Mouse (Mus musculus): ENCODE data around the gene Lrrc28.

Gene Lrrc28

DNA sequence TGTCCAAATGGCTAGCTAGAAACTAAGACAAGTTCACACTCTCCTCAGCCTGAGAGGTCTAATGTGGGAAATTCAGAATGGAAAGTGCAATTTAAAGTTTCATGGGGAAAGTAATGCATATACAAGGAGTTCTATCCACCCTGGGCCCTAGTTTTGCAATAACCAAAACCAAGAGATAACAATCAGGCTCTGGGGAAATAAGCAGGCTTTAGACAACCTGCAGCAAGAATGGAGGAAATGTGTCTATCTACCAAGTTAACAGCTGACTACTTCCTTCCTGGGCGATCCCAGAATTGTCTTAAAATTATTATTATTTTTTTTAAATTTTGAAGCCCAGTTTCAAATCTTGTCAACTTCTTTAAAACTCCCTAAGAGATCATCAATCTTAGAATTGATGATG is 48.7 kb downstream of the Lrrc28 start:
- no peak for DNase-seq (ENCODE audit: low spot score in 2 of 2)

- no peak for DNase-seq (ENCODE audit: low spot score in 2 of 2)
Observed at GRCm38 (mm10) chr7:67593902-67594301, 51.2 kb downstream of the Lrrc28 start.

GRCm38 (mm10) chr7:67592670-67593069 is 52.4 kb downstream of the Lrrc28 start:
- no peak for DNase-seq (ENCODE audit: low spot score in 2 of 2)

DNA sequence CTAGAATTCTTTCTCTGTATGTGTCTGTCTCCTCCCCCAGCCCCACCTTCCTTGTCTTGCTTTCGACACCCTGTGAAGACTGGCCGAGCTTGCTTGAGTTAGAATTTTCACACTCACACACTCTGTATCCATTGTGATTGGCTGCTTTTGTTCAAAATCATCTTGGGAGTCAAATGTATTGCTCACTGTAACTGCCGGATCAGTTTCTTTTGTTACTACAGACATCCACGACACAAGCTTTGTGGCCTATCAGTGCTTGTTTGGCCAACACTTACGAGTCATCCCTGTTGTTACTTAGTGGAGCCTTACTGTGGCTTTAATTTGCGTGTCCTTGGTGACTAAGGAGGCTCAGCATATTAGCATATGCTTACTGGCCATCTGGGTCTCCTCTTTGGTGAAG is 56.3 kb downstream of the Lrrc28 start:
- DNase-seq (ENCODE audit: low spot score in 2 of 2) = no peak

DNA sequence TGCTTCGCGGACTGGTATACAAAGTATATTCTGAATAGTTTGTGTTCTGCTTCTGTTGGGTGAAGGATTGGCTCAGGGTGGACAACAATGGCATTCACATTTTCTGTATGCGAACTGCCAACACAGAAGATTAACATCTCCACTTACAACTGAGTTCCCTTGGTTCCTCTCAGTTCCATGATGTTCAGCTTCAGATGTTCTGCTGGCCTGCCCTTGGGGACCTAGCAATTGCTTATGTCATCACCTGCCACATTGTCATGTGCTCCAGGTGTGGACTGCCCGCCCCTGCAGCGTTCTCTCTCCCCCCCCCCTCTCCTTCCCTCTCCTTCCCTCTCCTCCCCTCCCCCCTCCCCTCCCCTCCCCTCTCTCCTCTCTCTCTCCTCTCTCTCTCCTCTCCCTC is 58.6 kb downstream of the Lrrc28 start:
- no peak for DNase-seq (ENCODE audit: low spot score in 2 of 2)

DNA sequence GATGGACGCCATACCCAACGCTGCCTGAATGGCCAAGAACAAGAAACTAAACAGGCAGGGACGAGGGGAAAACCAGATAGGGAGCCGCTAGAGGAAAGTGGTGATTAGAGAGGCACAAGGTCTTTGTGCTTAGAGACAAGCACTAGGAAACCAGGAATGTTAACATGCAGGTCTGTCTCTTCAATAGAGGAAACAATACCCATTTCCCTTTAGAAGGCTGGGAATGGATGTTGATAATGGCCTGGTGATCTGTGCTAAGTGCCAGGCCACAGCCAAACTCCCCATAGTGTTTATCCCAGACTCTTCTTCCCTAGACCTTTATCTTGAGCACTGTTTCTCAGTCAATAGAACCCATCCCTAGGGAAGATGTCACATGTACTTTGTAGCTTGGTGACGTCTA is 61.2 kb downstream of the Lrrc28 start:
- DNase-seq (ENCODE audit: low spot score in 2 of 2) = no peak

GRCm38 (mm10) chr7:67578783-67579482 is 66.1 kb downstream of the Lrrc28 start:
- DNase-seq (ENCODE audit: low spot score in 2 of 2) = no peak

DNA sequence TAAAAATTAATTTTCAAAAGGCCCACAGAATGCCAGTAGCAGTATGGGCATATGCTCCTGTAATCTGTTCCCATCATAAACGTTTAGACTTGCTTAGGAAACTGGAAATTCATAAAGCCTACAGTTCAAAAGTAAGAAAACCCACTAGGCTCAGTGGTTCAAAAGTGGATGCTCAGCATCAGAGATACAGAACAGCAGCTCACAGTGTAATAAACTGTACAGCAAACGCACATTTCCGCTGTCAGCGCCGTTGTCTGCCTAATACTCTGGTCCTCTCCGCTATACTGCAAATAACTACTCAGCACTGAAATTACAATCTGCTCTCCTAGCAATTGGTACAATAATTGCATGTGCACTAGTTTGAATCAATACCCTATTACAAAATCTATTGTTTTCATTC is 67.0 kb downstream of the Lrrc28 start:
- no peak for DNase-seq (ENCODE audit: low spot score in 2 of 2)

- DNase-seq (ENCODE audit: low spot score in 2 of 2) = no peak
Observed at GRCm38 (mm10) chr7:67566510-67567237, 78.4 kb downstream of the Lrrc28 start.

- no peak for DNase-seq (ENCODE audit: low spot score in 2 of 2)
Observed at GRCm38 (mm10) chr7:67565132-67565531, 79.9 kb downstream of the Lrrc28 start.

DNA sequence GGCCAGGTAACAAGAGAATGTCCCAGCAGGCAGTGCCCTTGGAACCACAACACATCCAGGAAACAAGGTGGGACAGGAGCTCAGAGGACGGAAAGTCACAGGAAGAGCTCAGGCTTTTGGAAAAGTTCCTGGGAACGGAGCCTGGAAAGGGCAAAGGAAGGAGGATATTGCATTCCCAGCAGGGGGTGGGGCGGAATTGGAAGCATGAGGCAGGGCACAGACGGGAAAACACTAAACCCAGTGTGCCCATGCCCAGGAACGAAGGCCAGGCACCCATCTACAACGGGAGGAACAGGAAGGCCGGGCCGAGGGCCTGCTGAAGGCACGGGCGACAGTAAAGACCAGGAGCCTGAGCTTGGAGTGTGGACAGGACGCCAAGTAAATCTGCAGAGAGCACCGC is 82.9 kb downstream of the Lrrc28 start:
- no peak for DNase-seq (ENCODE audit: low spot score in 2 of 2)

DNA sequence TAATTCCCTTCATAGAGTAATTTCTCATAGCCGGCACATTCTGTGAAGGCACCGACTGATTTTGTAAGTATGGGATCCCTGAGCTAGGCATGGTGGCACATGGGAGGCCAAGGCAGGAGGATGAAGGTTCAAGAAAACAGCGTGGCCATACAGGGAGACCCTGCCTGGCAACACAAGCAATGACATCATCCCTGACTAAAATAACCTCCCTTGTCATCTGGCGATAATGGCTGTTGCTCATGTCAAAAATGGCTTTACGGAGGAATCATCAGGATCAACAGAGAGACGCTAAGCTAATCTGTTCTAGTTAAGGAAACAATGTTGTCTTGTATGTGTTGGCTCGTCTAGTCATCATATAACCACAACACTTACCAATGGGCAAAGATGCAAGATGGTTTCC is 85.6 kb downstream of the Lrrc28 start:
- no peak for DNase-seq (ENCODE audit: low spot score in 2 of 2)

DNA sequence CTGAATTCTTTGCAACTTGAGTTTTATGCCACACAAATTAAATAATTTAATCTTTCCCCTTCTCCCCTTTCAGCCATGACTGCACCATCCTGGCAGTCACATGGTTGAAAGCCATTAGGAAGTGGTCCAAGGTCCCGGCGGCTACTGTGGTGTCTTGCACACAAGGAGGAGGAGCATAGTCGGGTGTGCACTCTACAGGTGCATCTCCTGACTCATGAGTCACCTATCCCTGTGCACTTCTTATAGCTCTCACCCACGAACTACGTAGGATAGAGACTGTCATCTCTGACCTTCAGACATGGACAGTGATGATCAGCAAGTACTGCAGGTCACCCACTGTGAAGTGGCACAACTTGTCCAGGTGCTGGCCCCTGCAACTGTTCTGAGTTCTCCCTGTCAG is 86.8 kb downstream of the Lrrc28 start:
- no peak for DNase-seq (ENCODE audit: low spot score in 2 of 2)

DNA sequence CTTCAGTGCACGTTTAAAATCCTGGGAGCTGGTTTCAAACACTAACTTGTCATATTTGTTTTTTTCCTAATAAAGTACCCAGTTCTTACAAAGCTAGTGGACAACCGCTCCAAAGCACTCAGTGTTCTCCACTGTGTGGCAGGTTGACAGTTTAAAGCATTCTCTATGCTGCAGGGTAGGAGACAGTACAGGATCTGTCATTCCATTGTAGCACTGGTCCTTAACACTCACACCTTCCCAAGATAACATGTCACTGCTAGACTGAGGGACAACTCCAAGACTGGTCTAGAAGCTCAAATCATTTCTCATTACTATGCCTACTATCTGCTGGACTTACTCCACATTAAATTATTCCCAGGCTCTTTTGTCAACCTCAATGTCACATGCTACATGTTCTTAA is 90.2 kb downstream of the Lrrc28 start:
- DNase-seq (ENCODE audit: low spot score in 2 of 2) = no peak

GRCm38 (mm10) chr7:67551242-67551641 is 93.8 kb downstream of the Lrrc28 start:
- no peak for DNase-seq (ENCODE audit: low spot score in 2 of 2)

DNA sequence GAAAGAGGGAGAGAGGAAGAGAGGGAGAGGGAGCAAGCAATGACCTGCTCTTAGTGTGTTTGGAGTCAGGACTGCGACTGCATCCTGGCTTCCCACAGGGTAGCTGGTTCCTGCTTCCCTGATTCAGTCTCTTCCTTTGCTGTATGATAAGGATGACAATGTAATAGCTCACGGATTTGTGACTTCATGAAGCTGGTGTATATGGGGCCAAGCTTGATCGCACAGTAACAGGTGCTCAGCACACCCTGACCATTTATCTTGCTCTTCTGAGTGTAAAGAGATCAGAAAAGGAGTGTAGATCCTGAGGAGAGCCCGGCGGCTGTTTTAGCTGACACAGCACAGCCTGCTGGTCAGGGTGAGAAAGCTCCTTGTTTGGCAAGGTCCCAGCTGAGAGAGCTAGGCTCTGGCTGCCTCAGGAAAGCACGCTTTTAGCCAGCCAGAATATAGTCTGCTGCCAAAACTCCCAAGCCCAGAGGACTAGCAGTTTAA is 96.0 kb downstream of the Lrrc28 start:
- DNase-seq (ENCODE audit: low spot score in 2 of 2) = peak; percentile 68 to 89

GRCm38 (mm10) chr7:67548599-67549041 is 96.4 kb downstream of the Lrrc28 start:
- peak in 1 of 2 experiments; percentile 46 for DNase-seq (ENCODE audit: low spot score in 2 of 2)

DNA sequence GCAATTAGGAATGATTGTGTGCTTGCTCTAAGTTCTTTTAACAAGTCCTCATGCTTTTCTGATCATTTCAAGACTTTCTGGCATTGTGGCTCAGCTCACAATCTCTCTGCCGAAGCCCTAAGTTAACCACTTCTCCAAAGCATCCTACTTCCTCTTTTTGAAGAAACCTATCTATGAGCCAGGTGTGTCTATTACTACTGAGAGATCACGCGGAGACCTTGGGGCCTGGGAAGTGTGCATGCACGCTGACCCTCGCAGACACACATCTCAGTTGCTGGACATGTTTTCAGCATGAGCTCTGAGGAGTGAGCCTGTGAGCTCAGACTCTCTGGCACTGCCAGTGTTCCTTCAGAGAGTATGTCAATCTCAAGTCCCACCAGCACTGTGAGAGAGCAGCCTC is 98.8 kb downstream of the Lrrc28 start:
- no peak for DNase-seq (ENCODE audit: low spot score in 2 of 2)

DNA sequence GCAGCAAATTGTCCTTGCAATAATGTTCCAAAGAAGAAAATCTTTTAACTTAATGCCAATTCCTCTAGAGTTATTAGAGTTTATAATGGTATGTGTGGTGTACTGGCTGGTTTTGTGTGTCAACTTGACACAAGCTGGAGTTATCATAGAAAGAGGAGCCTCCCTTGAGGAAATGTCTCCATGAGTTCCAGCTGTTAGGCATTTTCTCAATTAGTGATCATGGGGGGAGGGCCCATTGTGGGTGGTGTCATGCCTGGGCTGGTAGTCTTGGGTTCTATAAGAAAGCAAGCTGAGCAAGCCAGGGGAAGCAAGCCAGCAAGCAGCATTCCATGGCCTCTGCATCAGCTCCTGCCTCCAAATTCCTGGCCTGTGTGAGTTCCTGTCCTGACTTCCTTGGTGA is 100.5 kb downstream of the Lrrc28 start:
- no peak for DNase-seq (ENCODE audit: low spot score in 2 of 2)

- no peak for DNase-seq (ENCODE audit: low spot score in 2 of 2)
Observed at GRCm38 (mm10) chr7:67543641-67544040, 101.4 kb downstream of the Lrrc28 start.

GRCm38 (mm10) chr7:67536588-67537372 is 108.3 kb downstream of the Lrrc28 start:
- no peak for DNase-seq (ENCODE audit: low spot score in 2 of 2)

GRCm38 (mm10) chr7:67535941-67536340 is 109.1 kb downstream of the Lrrc28 start:
- DNase-seq (ENCODE audit: low spot score in 2 of 2) = no peak

All from left cerebral cortex, adult 9 months (tissue).